Mouse (Mus musculus) neural tube, embryonic 13.5 days (tissue): ENCODE data around the gene Efhd2. TPM values are rescaled to one million over a fixed set of nuclear protein-coding genes. Genes with fewer than 3 reads are reported as not detected.

Experiments used
- ATAC-seq: fragments of 200-750 bp; cut with Nextera tagmentation; 2 replicates; pipeline ENCODE4 v1.8.0; 2017; ENCODE audit warnings: low read depth, mild to moderate bottlenecking, moderate TSS enrichment, moderate library complexity
- H3K27ac ChIP-seq: fragments of 300-500 bp; sonication (generic); replicated peaks from 2 replicates; pipeline ENCODE4 v1.5.1; 2015; ENCODE audit warnings: moderate library complexity, mild to moderate bottlenecking, inconsistent platforms
- H3K27me3 ChIP-seq: fragments of 300-500 bp; sonication (generic); 2 replicates; pipeline ENCODE4 v1.6.1; 2015; ENCODE audit warnings: mild to moderate bottlenecking, inconsistent platforms
- H3K36me3 ChIP-seq: fragments of 300-500 bp; sonication (generic); 2 replicates; pipeline ENCODE4 v1.6.1; 2015; ENCODE audit warnings: mild to moderate bottlenecking, inconsistent platforms
- H3K4me1 ChIP-seq: fragments of 300-500 bp; sonication (generic); replicated peaks from 2 replicates; pipeline ENCODE4 v1.6.1; 2015; ENCODE audit warnings: inconsistent platforms
- H3K4me2 ChIP-seq: fragments of 300-500 bp; sonication (generic); 2 replicates; pipeline ENCODE4 v1.6.1; 2015; ENCODE audit warnings: inconsistent platforms, mild to moderate bottlenecking, moderate library complexity
- H3K4me3 ChIP-seq: fragments of 300-500 bp; sonication (generic); 2 replicates; pipeline ENCODE4 v1.5.1; 2015; ENCODE audit warnings: mild to moderate bottlenecking, inconsistent platforms
- H3K9ac ChIP-seq: fragments of 300-500 bp; sonication (generic); 2 replicates; pipeline ENCODE4 v1.6.1; 2015; ENCODE audit warnings: moderate library complexity, mild to moderate bottlenecking, inconsistent platforms
- H3K9me3 ChIP-seq: fragments of 300-500 bp; sonication (generic); 2 replicates; pipeline ENCODE4 v1.6.1; 2016; ENCODE audit warnings: inconsistent platforms
- WGBS: fragments of 180-500 bp; shearing (Covaris S2); methylation state at CpG from one replicate; pipeline ENCODE4 v1.1.7; 2015; 5-methylcytosine and 5-hydroxymethylcytosine counted together
- polyA plus RNA-seq: library from polyadenylated mRNA; unstranded; fragments of >200 nt; fragmentation: Nextera tagmentation; extraction: Ambion mirVana; gene quantifications from 2 replicates; pipeline ENCODE4 v1.2.1, GENCODE M21; 2015

Efhd2 gene
- polyA plus RNA-seq, 1 experiment from 2014 or later: 67.1 TPM

- no peaks in the 10 kb centered on the region for H3K27me3 ChIP-seq
- peaks cover 5% of the 10 kb centered on the region for H3K4me1 ChIP-seq
- WGBS: 68% methylated on average over 14 of the region's 14 CpGs
- no peak overlapping the region for H3K27ac ChIP-seq
- H3K4me3 ChIP-seq: no peak overlapping the region
- no peaks in the 10 kb centered on the region for H3K9me3 ChIP-seq
- no peak for ATAC-seq
- H3K4me2 ChIP-seq: no peak overlapping the region
- no peak overlapping the region for H3K9ac ChIP-seq
- peaks cover 41% of the 10 kb centered on the region for H3K36me3 ChIP-seq
Observed at GRCm38 (mm10) chr4:141816776-141817655, 57.7 kb downstream of the Efhd2 start.

- Histone ChIP-seq H3K27ac (peak overlapping the region; percentile 65), H3K36me3 (peaks cover 48% of the 10 kb centered on the region), H3K9me3 (no peaks in the 10 kb centered on the region), H3K4me1 (peaks cover 5% of the 10 kb centered on the region), H3K27me3 (no peaks in the 10 kb centered on the region), H3K4me2 (no peak overlapping the region), H3K9ac (no peak overlapping the region), H3K4me3 (no peak overlapping the region)
- no peak for ATAC-seq
- 82% methylated on average over 7 of the region's 7 CpGs for WGBS
Observed at GRCm38 (mm10) chr4:141816267-141816666, 58.5 kb downstream of the Efhd2 start.

- no peak for ATAC-seq
- H3K4me1 ChIP-seq: peaks cover 5% of the 10 kb centered on the region
- no peak overlapping the region for H3K27ac ChIP-seq
- peaks cover 95% of the 10 kb centered on the region for H3K36me3 ChIP-seq
- H3K4me2 ChIP-seq: no peak overlapping the region
- no peaks in the 10 kb centered on the region for H3K9me3 ChIP-seq
- 95% methylated on average over 7 of the region's 7 CpGs for WGBS
- no peak overlapping the region for H3K4me3 ChIP-seq
- no peak overlapping the region for H3K9ac ChIP-seq
- no peaks in the 10 kb centered on the region for H3K27me3 ChIP-seq
Observed at GRCm38 (mm10) chr4:141811375-141811774, 63.3 kb downstream of the Efhd2 start.

- ATAC-seq: no peak
- H3K4me3 ChIP-seq: no peak overlapping the region
- H3K9me3 ChIP-seq: no peaks in the 10 kb centered on the region
- no peaks in the 10 kb centered on the region for H3K27me3 ChIP-seq
- H3K4me1 ChIP-seq: peaks cover under 1% of the 10 kb centered on the region; the same call in 1 of the 2 replicates
- H3K9ac ChIP-seq: no peak overlapping the region
- H3K4me2 ChIP-seq: no peak overlapping the region
- H3K27ac ChIP-seq: no peak overlapping the region
- peaks cover 95% of the 10 kb centered on the region for H3K36me3 ChIP-seq
- 100% methylated on average over 2 of the region's 2 CpGs for WGBS
Observed at GRCm38 (mm10) chr4:141810975-141811374, 63.7 kb downstream of the Efhd2 start.

GRCm38 (mm10) chr4:141809850-141810464 lies 64.8 kb downstream of the Efhd2 start:
- H3K9me3 ChIP-seq: no peaks in the 10 kb centered on the region
- no peak overlapping the region for H3K27ac ChIP-seq
- no peak overlapping the region for H3K9ac ChIP-seq
- peaks cover 97% of the 10 kb centered on the region for H3K36me3 ChIP-seq
- no peaks in the 10 kb centered on the region for H3K4me1 ChIP-seq
- ATAC-seq: peak; percentile 52; the same call in 1 of the 2 replicates
- H3K27me3 ChIP-seq: no peaks in the 10 kb centered on the region
- no peak overlapping the region for H3K4me2 ChIP-seq
- WGBS: 80% methylated on average over 8 of the region's 8 CpGs
- H3K4me3 ChIP-seq: no peak overlapping the region

Other genes with a start within 250 kb of the Efhd2 start
- 6.6 and 7.6 TPM in 2 replicates for gene Plekhm2, start 210.0 kb downstream of the Efhd2 start, polyA plus RNA-seq
- not detected in 2 replicates for gene Rsc1a1, start 189.3 kb downstream of the Efhd2 start, polyA plus RNA-seq
- gene Ddi2, start 151.5 kb downstream of the Efhd2 start, polyA plus RNA-seq: 15.4 and 17.9 TPM in 2 replicates
- gene Agmat, start 128.2 kb downstream of the Efhd2 start, polyA plus RNA-seq: not detected in 2 replicates
- gene Dnajc16, start 84.0 kb downstream of the Efhd2 start, polyA plus RNA-seq: 6.0 and 6.6 TPM in 2 replicates
- gene Casp9, start 81.3 kb downstream of the Efhd2 start, polyA plus RNA-seq: 19.8 and 22.9 TPM in 2 replicates
- not detected in 2 replicates for gene Cela2a, start 48.8 kb downstream of the Efhd2 start, polyA plus RNA-seq
- gene Ctrc, start 28.6 kb downstream of the Efhd2 start, polyA plus RNA-seq: not detected in 2 replicates
- 3.6 and 4.0 TPM in 2 replicates for gene Fhad1, start 140.2 kb upstream of the Efhd2 start, polyA plus RNA-seq
- gene Tmem51, start 209.4 kb upstream of the Efhd2 start, polyA plus RNA-seq: 5.2 and 6.4 TPM in 2 replicates